Mouse (Mus musculus) hindbrain, embryonic 15.5 days (tissue): ENCODE data around the gene Lrrc8d. TPM values are rescaled to one million over a fixed set of nuclear protein-coding genes. Genes with fewer than 3 reads are reported as not detected.

Source experiments
- ATAC-seq: fragments of 200-750 bp; cut with Nextera tagmentation; 2 replicates; pipeline ENCODE4 v1.8.0; 2017; ENCODE audit warnings: low read depth, moderate number of reproducible peaks, moderate TSS enrichment; ENCODE audit not compliant: low FRiP score
- H3K27ac ChIP-seq: fragments of 300-500 bp; sonication (generic); replicated peaks from 2 replicates; pipeline ENCODE4 v1.5.1; 2015; ENCODE audit warnings: mild to moderate bottlenecking, inconsistent platforms
- H3K27me3 ChIP-seq: fragments of 300-500 bp; sonication (generic); 2 replicates; pipeline ENCODE4 v1.6.1; 2015; ENCODE audit warnings: control low read depth, inconsistent platforms
- H3K36me3 ChIP-seq: fragments of 300-500 bp; sonication (generic); 2 replicates; pipeline ENCODE4 v1.6.1; 2015; ENCODE audit warnings: control low read depth, inconsistent platforms
- H3K4me1 ChIP-seq: fragments of 300-500 bp; sonication (generic); replicated peaks from 2 replicates; pipeline ENCODE4 v1.6.1; 2015; ENCODE audit warnings: control low read depth, inconsistent platforms
- H3K4me2 ChIP-seq: fragments of 300-500 bp; sonication (generic); 2 replicates; pipeline ENCODE4 v1.6.1; 2015; ENCODE audit warnings: moderate library complexity, mild to moderate bottlenecking, inconsistent platforms
- H3K4me3 ChIP-seq: fragments of 300-500 bp; sonication (generic); 2 replicates; pipeline ENCODE4 v1.5.1; 2015; ENCODE audit warnings: mild to moderate bottlenecking, inconsistent platforms
- H3K9ac ChIP-seq: fragments of 300-500 bp; sonication (generic); 2 replicates; pipeline ENCODE4 v1.6.1; 2015; ENCODE audit warnings: inconsistent platforms
- H3K9me3 ChIP-seq: fragments of 300-500 bp; sonication (generic); 2 replicates; pipeline ENCODE4 v1.6.1; 2016; ENCODE audit warnings: control low read depth, inconsistent platforms
- WGBS: fragments of 180-500 bp; shearing (Covaris S2); methylation state at CpG from one replicate; pipeline ENCODE4 v1.1.7; 2015; 5-methylcytosine and 5-hydroxymethylcytosine counted together
- polyA plus RNA-seq: library from polyadenylated mRNA; unstranded; fragments of >200 nt; fragmentation: Nextera tagmentation; extraction: Ambion mirVana; gene quantifications from 2 replicates; pipeline ENCODE4 v1.2.1, GENCODE M21; 2015

Gene Lrrc8d
- polyA plus RNA-seq, 1 experiment from 2014 or later: 35.6 TPM

DNA sequence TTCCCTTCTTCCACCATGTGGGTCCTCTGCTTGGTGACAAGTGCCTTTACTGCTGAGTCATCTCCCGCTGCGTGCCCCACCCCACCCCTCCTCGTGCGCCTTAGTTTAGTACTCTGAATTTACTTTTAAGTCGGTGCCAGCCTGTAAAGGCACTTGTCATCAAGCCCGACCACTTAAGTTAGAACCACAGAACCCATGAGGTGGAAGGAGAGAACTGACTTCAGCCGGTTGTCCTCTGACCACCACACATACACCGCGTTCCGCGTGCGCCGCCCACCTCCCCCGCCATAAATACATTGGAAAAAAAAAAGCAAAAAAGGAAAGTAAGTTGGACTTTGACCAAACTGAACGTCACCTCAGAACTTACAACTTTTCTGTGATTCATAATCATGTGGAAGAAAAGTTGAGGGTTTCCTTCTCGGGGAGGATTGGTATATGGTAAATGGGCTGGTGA is 31.4 kb downstream of the Lrrc8d start:
- Histone ChIP-seq H3K4me2 (peak overlapping the region; percentile 96), H3K4me3 (peak overlapping the region; percentile 44; the same call in 1 of the 2 replicates), H3K9ac (no peak overlapping the region), H3K27me3 (no peaks in the 10 kb centered on the region), H3K4me1 (peaks cover 18% of the 10 kb centered on the region), H3K27ac (no peak overlapping the region), H3K9me3 (no peaks in the 10 kb centered on the region), H3K36me3 (peaks cover 4% of the 10 kb centered on the region; the same call in 1 of the 2 replicates)
- ATAC-seq: no peak
- 36% methylated on average over 16 of the region's 16 CpGs for WGBS

GRCm38 (mm10) chr5:105731627-105732432 is 32.1 kb downstream of the Lrrc8d start:
- Histone ChIP-seq H3K9ac (peak overlapping the region; percentile 47), H3K4me3 (peak overlapping the region; percentile 44), H3K27me3 (no peaks in the 10 kb centered on the region), H3K27ac (peak overlapping the region; percentile 54; the same call in 1 of the 2 replicates), H3K4me1 (peaks cover 18% of the 10 kb centered on the region), H3K4me2 (peak overlapping the region; percentile 96), H3K9me3 (no peaks in the 10 kb centered on the region), H3K36me3 (peaks cover 4% of the 10 kb centered on the region; the same call in 1 of the 2 replicates)
- peak; percentile 79 for ATAC-seq
- WGBS: 6% methylated on average over 50 of the region's 52 CpGs

DNA sequence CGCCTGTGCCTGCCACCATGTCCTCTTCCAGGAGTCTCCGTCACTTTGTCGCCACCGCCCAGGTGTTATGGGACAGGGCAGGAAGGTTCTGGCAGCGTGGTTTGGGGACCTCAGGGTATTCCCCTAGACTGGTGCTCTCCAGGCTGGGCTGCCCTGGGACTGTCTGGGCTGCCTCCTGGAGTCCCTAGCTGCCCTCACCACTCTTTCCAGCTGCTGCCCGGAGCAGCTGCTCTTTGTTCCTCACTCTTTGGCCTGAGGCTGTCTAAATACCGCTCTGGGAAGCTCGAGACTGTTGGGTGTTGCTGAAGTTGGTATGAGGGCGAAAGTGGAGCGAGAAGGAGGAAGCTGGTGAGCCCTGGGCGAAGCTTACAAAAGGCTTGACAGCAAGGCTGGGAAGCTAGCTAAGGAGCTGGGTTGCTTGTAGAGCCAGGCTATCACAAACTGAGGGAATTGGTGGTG is 32.7 kb downstream of the Lrrc8d start:
- 43% methylated on average over 11 of the region's 11 CpGs for WGBS
- H3K4me2 ChIP-seq: peak overlapping the region; percentile 96
- peak overlapping the region; percentile 47; the same call in 1 of the 2 replicates for H3K9ac ChIP-seq
- H3K4me3 ChIP-seq: peak overlapping the region; percentile 44
- H3K27ac ChIP-seq: no peak overlapping the region
- H3K4me1 ChIP-seq: peaks cover 18% of the 10 kb centered on the region
- ATAC-seq: no peak; the same call in 1 of the 2 replicates
- H3K9me3 ChIP-seq: no peaks in the 10 kb centered on the region
- peaks cover 4% of the 10 kb centered on the region; the same call in 1 of the 2 replicates for H3K36me3 ChIP-seq
- no peaks in the 10 kb centered on the region for H3K27me3 ChIP-seq

DNA sequence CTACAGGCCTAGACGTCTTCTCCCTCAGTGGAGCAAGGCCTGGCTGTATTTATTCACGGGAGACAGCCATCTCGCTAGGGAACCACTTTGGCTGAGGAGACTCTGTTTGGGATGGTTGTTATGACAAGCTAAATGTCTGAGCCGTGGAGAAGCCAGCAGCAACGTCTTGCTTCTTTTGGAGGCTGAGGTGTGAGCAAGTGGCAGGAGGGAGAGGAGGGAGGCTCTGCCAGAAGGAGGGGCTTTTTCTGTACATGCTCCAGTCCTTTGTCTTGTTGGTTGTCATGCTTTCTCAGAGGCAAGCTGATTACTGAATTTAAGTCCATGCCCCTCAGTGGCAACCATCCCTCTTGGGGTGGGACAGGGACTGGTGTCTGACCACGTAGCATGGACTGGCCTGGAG is 33.5 kb downstream of the Lrrc8d start:
- no peak for ATAC-seq
- no peaks in the 10 kb centered on the region for H3K9me3 ChIP-seq
- H3K4me2 ChIP-seq: no peak overlapping the region
- peaks cover 18% of the 10 kb centered on the region for H3K4me1 ChIP-seq
- no peak overlapping the region for H3K27ac ChIP-seq
- peaks cover 4% of the 10 kb centered on the region; the same call in 1 of the 2 replicates for H3K36me3 ChIP-seq
- WGBS: 69% methylated on average over 6 of the region's 6 CpGs
- H3K4me3 ChIP-seq: no peak overlapping the region
- no peak overlapping the region for H3K9ac ChIP-seq
- H3K27me3 ChIP-seq: no peaks in the 10 kb centered on the region

DNA sequence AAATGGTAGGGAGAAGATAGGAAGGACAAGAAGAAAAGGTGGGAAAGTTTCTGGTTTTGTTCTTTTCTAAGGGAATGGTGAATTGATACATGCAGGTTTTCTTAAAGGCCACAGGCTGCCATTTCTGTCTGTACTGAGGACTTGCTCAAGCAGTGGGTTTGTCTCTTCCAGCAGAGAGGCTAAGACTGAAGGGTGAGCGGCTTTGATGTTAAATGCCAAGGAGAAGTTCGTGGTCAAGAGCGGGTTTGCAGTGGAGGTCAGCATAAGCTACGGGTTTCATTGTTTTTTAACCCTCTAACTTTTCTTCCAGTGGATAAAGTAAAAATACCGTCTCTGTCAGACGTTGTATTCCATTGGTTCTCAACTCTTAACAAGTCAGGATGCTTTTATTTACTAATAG is 36.6 kb downstream of the Lrrc8d start:
- peaks cover 23% of the 10 kb centered on the region for H3K4me1 ChIP-seq
- no peak overlapping the region for H3K4me3 ChIP-seq
- no peak overlapping the region for H3K27ac ChIP-seq
- H3K27me3 ChIP-seq: no peaks in the 10 kb centered on the region
- no peaks in the 10 kb centered on the region for H3K9me3 ChIP-seq
- H3K36me3 ChIP-seq: peaks cover 4% of the 10 kb centered on the region; the same call in 1 of the 2 replicates
- ATAC-seq: no peak
- no peak overlapping the region for H3K4me2 ChIP-seq
- H3K9ac ChIP-seq: no peak overlapping the region
- 93% methylated on average over 6 of the region's 6 CpGs for WGBS

DNA sequence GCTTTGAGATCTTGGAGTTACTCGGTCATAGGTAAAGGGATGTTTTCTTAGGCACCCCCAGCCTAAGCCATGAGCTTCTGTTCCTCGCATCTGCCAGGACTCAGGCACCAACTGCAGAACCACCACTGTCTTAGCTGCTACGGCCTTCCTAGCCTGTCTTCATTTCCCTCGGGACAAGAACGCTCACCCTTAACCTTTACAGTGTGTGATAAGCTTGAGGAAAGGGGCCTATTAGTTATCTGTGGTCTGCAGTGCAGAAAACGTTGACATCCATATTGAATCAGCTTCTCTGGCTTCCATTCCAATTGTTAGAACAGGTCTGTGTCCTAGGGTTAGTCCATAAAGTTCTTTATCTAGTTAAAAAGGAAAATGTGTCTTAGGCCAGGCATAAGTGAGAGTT is 37.4 kb downstream of the Lrrc8d start:
- no peak overlapping the region for H3K9ac ChIP-seq
- 68% methylated on average over 6 of the region's 6 CpGs for WGBS
- no peaks in the 10 kb centered on the region for H3K27me3 ChIP-seq
- no peaks in the 10 kb centered on the region for H3K9me3 ChIP-seq
- ATAC-seq: no peak
- H3K4me2 ChIP-seq: no peak overlapping the region
- H3K4me1 ChIP-seq: peaks cover 15% of the 10 kb centered on the region
- peaks cover 4% of the 10 kb centered on the region; the same call in 1 of the 2 replicates for H3K36me3 ChIP-seq
- no peak overlapping the region for H3K4me3 ChIP-seq
- H3K27ac ChIP-seq: no peak overlapping the region

DNA sequence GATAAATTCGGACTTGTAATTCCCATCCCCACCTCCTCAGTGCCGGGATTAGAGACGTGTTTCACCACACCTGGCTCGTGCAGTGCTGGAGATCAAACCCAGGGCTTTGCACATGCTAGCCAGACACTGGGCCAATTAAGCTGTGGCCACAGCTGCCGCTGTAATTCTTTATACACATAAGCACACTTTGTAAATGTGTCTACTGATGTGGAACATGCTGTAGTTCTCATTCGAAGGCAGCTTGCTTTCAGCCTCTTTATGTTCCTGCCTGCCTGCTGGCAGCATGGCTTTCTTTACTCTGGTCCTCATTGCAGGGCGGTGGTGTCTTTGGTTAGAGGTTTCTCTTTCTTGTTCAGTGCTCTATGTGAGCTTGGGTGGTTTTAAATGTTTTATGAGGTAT is 40.7 kb downstream of the Lrrc8d start:
- no peak overlapping the region for H3K4me2 ChIP-seq
- H3K36me3 ChIP-seq: no peaks in the 10 kb centered on the region
- 21% methylated on average over 7 of the region's 7 CpGs for WGBS
- peak; percentile 67 for ATAC-seq
- H3K27ac ChIP-seq: no peak overlapping the region
- no peak overlapping the region for H3K4me3 ChIP-seq
- H3K27me3 ChIP-seq: no peaks in the 10 kb centered on the region
- H3K4me1 ChIP-seq: peaks cover 12% of the 10 kb centered on the region
- H3K9me3 ChIP-seq: no peaks in the 10 kb centered on the region
- no peak overlapping the region for H3K9ac ChIP-seq

DNA sequence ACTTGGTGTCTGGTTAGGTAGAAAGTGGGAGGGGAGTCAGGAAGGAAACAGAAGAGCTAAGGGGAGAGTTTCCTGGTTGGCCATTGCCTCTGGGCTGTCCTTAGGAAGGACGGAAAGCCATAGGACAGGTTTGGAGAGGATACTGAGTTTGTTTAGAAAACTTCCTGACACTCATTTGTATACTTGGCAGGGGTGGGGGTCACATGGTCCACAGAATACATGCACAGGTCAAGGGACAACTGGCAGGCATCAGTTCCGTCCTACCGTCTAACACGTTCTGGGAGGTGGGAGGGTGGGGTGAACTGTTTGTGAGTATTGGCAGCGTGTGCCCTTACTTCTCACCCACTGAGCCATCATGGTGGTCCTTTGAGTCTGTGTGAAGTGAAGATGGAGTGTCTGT is 42.9 kb downstream of the Lrrc8d start:
- H3K9me3 ChIP-seq: no peaks in the 10 kb centered on the region
- WGBS: 63% methylated on average over 5 of the region's 5 CpGs
- H3K9ac ChIP-seq: no peak overlapping the region

DNA sequence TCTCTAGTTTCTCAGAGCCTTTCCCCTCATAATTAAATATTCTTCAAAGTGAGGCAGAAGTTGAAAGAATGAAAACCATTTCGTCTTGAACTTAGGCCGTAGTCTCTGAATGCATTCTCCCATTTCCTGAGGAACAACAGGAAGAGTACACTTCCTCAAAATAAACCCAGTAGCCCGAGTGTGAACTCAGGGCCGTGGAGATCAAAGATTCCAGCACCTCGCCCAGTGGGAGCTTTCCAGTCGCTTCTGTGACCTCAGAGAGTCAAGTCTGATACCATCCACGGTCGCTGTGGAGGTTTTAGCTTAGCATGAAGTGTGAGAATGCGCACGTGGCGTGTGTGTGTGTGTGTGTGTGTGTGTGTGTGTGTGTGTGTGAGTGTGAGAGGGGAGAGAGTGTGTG is 45.6 kb downstream of the Lrrc8d start:
- no peak overlapping the region for H3K27ac ChIP-seq
- H3K9me3 ChIP-seq: no peaks in the 10 kb centered on the region
- H3K4me3 ChIP-seq: no peak overlapping the region
- peaks cover 9% of the 10 kb centered on the region for H3K4me1 ChIP-seq
- no peak overlapping the region for H3K9ac ChIP-seq
- H3K4me2 ChIP-seq: no peak overlapping the region
- WGBS: 78% methylated on average over 11 of the region's 11 CpGs
- no peaks in the 10 kb centered on the region for H3K36me3 ChIP-seq
- H3K27me3 ChIP-seq: no peaks in the 10 kb centered on the region
- ATAC-seq: no peak

More for the DNA sequence above, 42.9 kb downstream of the Lrrc8d start:
- H3K27ac ChIP-seq: no peak overlapping the region
- no peaks in the 10 kb centered on the region for H3K27me3 ChIP-seq
- H3K4me3 ChIP-seq: no peak overlapping the region
- no peak for ATAC-seq
- no peak overlapping the region for H3K4me2 ChIP-seq
- peaks cover 12% of the 10 kb centered on the region for H3K4me1 ChIP-seq
- no peaks in the 10 kb centered on the region for H3K36me3 ChIP-seq

DNA sequence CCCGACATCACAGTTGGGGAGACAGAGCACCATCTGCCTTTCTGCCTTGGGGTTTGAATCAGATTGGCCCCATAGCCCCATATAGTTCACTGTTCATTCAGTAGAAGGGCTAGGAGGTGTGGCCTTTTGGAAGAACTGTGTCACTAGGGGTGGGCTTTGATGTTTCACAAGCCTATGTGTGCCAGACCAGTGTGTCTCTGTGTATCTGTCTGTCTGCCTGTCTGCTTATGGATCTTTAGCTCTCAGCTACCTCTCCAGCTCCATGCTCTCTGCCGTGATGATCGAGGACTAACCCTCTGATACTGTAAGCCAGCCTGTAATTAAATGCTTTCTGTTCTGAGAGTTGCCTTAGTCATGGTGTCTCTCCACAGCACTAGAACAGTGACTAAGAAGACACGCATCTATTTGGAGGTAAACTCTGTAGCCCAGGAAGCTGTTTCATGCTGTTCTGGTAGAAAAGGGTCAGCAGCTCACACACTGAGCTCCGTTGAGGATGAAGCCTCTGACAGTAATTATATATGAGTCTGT is 46.2 kb downstream of the Lrrc8d start:
- H3K36me3 ChIP-seq: no peaks in the 10 kb centered on the region
- H3K27ac ChIP-seq: no peak overlapping the region
- ATAC-seq: peak; percentile 39; the same call in 1 of the 2 replicates
- H3K9ac ChIP-seq: no peak overlapping the region
- no peaks in the 10 kb centered on the region for H3K27me3 ChIP-seq
- 0 out of 2 replicates have a peak, but pooled peaks cover 3% of the 10 kb centered on the region for H3K4me1 ChIP-seq
- 73% methylated on average over 5 of the region's 5 CpGs for WGBS
- no peak overlapping the region for H3K4me3 ChIP-seq
- H3K9me3 ChIP-seq: no peaks in the 10 kb centered on the region
- H3K4me2 ChIP-seq: no peak overlapping the region

- H3K27ac ChIP-seq: no peak overlapping the region
- H3K4me2 ChIP-seq: no peak overlapping the region
- no peaks in the 10 kb centered on the region for H3K27me3 ChIP-seq
- no peak overlapping the region for H3K4me3 ChIP-seq
- no peak for ATAC-seq
- no peaks in the 10 kb centered on the region for H3K36me3 ChIP-seq
- H3K9ac ChIP-seq: no peak overlapping the region
- peaks cover 4% of the 10 kb centered on the region; the same call in 1 of the 2 replicates for H3K4me1 ChIP-seq
- WGBS: 82% methylated on average over 8 of the region's 8 CpGs
- H3K9me3 ChIP-seq: no peaks in the 10 kb centered on the region
Measured at GRCm38 (mm10) chr5:105754803-105755202, 55.0 kb downstream of the Lrrc8d start.

DNA sequence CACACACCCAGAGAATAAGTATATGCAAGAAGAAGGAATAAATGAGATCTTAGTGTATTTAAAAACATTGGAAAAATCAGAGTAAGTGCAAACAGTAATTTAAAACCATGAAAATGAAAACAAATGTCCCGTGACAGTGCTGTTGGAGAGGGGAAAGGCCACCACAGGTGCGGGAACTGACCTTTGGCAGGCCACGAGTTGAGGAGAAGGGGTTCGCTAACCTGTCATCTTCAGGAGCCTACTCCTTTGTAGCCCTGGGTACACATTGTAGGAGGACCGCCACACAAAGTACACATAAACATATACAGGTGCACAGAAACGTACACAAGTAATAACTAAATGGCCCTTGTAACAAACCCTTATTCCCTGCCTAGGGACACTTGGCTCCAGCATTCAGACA is 55.7 kb downstream of the Lrrc8d start:
- H3K4me3 ChIP-seq: no peak overlapping the region
- H3K4me1 ChIP-seq: peaks cover 4% of the 10 kb centered on the region; the same call in 1 of the 2 replicates
- no peaks in the 10 kb centered on the region for H3K36me3 ChIP-seq
- no peaks in the 10 kb centered on the region for H3K27me3 ChIP-seq
- 86% methylated on average over 6 of the region's 6 CpGs for WGBS
- no peak overlapping the region for H3K9ac ChIP-seq
- H3K27ac ChIP-seq: no peak overlapping the region
- ATAC-seq: no peak
- no peaks in the 10 kb centered on the region for H3K9me3 ChIP-seq
- no peak overlapping the region for H3K4me2 ChIP-seq
